Mouse (Mus musculus): ENCODE measurements around the gene Madd. TPM values are rescaled to one million over a fixed set of nuclear protein-coding genes. Genes with fewer than 3 reads are reported as not detected.
A peak's percentile ranks its signal among the peaks of the same experiment; 100 is the strongest.
"Not testable (repeated sequence)": the region's sequence is repeated elsewhere in the genome, so short reads cannot be mapped to it uniquely, and the experiment has no call there.

The Madd gene
- total RNA-seq, 2 experiments from 2014 or later = 22.2 TPM

- no peak for DNase-seq (ENCODE audit: low spot score in 2 of 2)
Observed at GRCm38 (mm10) chr2:91128761-91129160, 54.9 kb downstream of the Madd start.

- no peak for DNase-seq (ENCODE audit: low spot score in 2 of 2)
Observed at GRCm38 (mm10) chr2:91125101-91125500, 58.5 kb downstream of the Madd start.

- DNase-seq (ENCODE audit: low spot score in 2 of 2) = no peak
Observed at GRCm38 (mm10) chr2:91123521-91123920, 60.1 kb downstream of the Madd start.

DNA sequence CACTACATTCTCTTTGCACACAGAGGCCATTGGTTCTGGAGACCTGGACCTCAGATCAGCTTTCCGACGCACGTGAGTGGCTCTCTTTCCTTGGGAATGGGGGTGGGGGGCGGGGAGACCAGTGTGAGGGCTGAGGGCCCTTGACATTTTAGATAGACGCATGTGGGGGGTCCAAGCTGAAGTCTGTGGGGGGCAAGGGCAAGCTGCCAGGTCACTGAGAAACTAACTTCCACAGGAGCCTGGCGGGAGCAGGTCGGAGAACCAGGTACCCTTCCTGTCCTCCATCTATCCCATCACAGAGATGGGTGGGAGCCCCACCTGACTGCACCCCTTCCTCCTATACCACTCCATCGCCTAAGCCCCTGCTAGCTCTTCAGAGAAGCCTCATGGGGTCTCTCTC is 62.1 kb downstream of the Madd start:
- no peak for DNase-seq (ENCODE audit: low spot score in 2 of 2)

GRCm38 (mm10) chr2:91121011-91121410 is 62.6 kb downstream of the Madd start:
- no peak for DNase-seq (ENCODE audit: low spot score in 2 of 2)

GRCm38 (mm10) chr2:91120261-91120671 is 63.4 kb downstream of the Madd start:
- DNase-seq (ENCODE audit: low spot score in 2 of 2) = no peak

GRCm38 (mm10) chr2:91119551-91119950 is 64.1 kb downstream of the Madd start:
- DNase-seq (ENCODE audit: low spot score in 2 of 2) = no peak

GRCm38 (mm10) chr2:91119061-91119460 is 64.6 kb downstream of the Madd start:
- no peak for DNase-seq (ENCODE audit: low spot score in 2 of 2)

- DNase-seq (ENCODE audit: low spot score in 2 of 2) = no peak
Observed at GRCm38 (mm10) chr2:91118647-91119046, 65.0 kb downstream of the Madd start.

DNA sequence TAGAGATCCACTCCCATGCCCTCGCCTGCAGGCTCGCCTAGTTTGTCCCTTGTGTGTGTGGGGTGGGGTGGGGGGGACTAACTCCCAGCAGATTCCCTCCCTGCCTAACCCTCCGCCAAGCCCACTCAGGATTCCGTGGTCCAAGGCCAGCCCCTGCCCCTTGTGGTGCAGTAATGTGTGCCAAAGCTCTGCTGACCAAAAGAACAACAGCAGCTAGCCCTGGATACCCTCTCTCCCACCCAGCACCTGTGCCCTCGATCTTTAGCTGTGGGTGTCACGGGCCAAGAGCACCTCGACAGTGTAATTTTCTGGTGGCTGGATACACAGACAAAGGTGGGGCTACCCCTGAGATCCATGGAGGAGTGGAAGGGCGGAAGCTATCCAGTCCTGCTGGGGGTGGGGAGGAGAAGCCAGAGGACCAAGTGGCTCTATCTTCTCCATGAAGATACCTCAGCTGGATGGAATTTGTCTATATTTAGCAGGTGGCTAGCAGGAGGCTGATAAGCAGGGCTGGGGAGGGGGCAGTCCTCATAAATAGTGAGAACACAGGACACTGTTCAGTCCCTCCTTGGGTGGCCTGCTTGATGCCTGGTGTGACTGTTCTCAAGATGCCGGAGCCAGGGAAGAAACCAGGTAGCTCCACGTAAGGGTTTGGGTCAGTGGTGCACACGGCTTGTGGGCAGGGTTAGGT is 65.9 kb downstream of the Madd start, which contains the start of gene Mybpc3:
Mybpc3 (plus strand) TSS at position 560 of the 691 bp plus-strand sequence.
- DNase-seq (ENCODE audit: low spot score in 2 of 2) = no peak

DNA sequence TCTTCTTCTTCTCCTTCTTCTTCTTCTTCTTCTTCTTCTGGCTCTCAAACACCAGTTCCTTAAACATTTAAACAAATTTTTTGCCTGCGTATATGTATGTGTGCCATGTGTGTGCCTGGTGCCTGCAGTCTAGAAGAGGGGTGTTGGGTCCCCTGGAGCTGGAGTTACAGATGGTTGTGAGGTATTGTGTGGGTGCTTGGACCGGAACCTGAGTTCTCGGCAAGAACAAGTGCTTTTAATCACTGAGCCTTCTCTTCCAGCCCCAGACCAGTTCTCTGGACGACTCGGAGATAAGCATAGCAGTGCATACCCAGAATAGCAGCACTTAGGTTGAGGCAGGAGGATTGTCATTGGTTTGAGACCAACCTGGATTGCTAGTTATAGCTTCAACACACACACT is 66.8 kb downstream of the Madd start:
- no peak for DNase-seq (ENCODE audit: low spot score in 2 of 2)

GRCm38 (mm10) chr2:91115578-91115970 is 68.1 kb downstream of the Madd start:
- DNase-seq (ENCODE audit: low spot score in 2 of 2) = no peak

DNA sequence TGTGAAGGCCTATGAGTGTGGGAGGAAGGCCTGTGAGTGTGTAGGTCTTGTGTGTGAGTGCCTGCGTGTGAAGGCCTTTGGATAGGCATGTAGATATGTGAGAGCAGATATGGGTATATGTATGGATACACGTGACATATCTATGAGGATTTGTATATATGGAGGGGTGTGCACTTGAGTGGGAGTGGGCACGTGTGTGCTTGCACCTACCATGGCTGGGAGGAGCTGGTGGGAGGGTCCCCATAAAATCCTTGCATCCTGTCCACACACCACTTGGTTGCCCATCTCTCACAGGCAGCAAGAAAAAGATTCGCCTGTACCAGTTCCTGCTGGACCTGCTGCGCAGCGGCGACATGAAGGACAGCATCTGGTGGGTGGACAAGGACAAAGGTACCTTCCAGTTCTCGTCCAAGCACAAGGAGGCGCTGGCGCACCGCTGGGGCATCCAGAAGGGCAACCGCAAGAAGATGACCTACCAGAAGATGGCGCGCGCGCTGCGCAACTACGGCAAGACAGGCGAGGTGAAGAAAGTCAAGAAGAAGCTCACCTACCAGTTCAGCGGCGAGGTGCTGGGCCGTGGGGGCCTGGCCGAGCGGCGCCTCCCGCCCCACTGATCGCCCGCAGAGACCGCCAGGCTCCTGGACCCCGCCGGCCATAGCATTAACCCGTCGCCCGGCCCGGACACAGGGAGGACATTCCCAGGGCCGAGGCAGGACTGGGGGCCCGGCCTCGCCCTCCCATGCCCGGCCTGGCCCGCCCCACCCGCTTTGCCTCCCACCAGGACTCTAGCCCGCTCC is 68.7 kb downstream of the Madd start:
- peak; percentile 98 for DNase-seq (ENCODE audit: low spot score in 2 of 2)

GRCm38 (mm10) chr2:91113852-91114251 is 69.8 kb downstream of the Madd start:
- no peak for DNase-seq (ENCODE audit: low spot score in 2 of 2)

DNA sequence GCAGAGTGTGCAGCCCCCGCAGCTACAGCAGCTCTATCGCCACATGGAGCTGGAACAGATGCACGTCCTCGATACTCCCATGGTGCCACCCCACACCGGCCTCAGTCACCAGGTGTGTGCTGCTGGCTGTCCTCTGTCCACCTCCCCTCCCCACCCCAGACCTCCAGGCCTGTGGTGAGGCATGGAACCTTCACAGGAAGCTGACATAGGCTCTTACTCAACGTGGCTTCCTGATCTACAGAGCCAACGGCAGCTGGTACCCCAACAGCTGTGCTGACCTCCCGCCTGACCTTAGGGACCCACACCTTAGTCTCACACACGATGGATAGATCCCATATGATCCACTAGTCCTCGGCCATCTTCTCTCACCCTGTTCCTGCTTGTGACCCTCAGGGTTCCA is 70.3 kb downstream of the Madd start:
- DNase-seq (ENCODE audit: low spot score in 2 of 2) = no peak

DNA sequence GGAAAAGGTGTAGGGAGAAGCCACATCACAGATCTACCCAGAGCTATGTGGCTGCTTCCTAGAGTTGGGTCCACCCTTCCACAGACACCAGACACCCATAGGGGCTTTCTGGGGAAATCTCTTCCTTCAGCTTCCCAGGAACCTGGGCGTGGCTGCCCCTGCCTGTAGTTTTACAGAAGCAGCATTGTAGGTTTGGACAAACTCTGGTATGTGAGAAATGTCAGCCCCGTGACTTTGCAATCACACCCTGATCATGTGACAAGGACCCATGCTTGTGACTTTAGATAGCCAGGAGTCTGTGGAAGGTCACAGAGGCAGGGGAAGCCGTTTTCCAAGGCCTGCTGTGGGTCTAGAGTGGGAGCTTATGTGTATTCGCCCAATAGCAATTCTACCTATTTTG is 71.1 kb downstream of the Madd start:
- no peak for DNase-seq (ENCODE audit: low spot score in 2 of 2)

DNA sequence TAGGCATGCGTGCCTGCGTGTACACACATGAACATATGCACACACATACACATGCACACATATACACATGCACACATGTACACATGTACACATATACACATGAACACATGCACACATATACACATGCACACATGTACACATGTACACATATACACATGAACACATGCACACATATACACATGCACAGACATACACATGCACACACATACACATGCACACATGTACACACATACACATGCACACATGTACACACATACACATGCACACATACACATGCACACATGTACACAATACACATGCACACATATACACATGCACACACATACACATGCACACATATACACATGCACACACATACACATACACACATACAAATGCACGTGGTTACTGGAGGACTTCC is 71.8 kb downstream of the Madd start:
- DNase-seq (ENCODE audit: low spot score in 2 of 2) = not testable (repeated sequence)

DNA sequence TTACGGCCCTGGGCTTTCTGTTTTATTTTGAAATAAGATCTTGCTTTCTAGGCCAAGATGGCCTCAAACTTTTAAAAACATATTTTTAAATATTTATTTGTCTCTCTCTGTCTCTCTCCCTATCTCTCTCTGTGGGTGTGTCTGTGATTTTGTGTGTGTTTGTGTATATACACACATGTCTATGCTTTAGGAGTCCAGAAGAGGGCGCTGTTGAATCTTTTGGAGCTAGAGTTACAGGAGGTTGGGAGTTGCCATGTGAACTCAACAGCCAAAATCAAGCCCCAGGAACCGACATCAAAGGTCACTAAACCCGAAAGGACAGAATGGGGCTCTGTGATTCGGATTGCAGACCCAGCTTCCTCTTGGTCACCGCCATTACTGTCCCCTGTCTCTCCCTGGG is 73.2 kb downstream of the Madd start:
- DNase-seq (ENCODE audit: low spot score in 2 of 2) = no peak

- no peak for DNase-seq (ENCODE audit: low spot score in 2 of 2)
Observed at GRCm38 (mm10) chr2:91109807-91110385, 73.7 kb downstream of the Madd start.

GRCm38 (mm10) chr2:91109241-91109640 is 74.4 kb downstream of the Madd start:
- no peak for DNase-seq (ENCODE audit: low spot score in 2 of 2)

DNA sequence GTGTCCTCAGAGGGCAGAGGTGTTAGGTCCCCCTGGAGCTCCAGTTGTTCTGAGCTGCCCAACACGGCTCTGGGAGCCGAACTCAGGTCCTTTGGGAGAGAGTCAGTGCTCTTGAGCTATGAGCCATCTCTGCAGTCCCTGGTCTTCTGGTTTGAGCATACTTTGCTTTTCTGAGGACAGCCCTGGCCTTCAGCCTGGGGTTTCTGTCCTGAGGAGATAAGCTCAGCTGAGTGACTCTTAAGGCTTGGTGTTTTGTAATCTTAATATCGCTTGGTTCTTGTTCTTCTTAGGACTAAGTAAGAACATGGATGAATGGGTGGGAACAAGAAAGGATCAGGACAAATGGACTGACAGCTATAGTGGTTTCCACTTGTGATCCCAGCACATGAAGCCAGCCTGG is 75.5 kb downstream of the Madd start:
- no peak for DNase-seq (ENCODE audit: low spot score in 2 of 2)

- peak; percentile 88 to 94 for DNase-seq (ENCODE audit: low spot score in 2 of 2)
Observed at GRCm38 (mm10) chr2:91101124-91101740, 82.4 kb downstream of the Madd start.

Measured in adrenal gland, adult 18-20 months (tissue).